ENCODE assay signal across 16 mouse cellular contexts in the genomic region with DNA sequence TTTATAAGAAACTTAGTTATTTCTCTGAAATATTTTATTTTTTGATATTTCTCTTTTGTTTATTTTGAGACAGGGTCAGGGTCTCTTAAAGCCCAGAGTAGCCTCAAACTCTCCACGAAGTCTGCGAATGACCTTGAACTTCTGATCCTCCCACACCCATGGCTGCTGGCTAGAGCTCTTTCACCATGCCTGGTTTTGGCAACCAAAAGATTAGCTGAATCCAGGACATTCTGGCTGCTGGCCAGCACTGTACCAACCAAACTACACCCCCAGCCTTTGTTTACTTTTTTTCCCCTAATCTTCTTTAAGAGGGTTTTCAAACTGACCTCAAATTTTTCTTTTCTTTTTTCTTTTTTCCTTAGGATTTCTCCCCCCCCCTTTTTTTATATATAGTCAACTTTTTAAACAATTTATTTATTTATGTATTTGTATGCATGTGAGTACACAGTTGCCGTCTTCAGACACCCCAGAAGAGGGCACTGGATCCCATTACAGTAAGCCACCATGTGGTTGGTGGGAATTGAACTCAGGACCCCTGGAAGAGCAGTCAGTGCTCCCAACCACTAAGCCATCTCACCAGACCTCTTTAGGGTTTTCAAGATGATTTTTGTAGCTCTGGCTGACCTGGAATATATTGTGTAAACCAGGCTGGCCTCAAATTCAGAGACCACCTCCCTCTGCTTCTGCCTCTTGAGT.
DNase-seq lines count a peak whose midpoint lies in the region; ATAC-seq and TF ChIP-seq lines count a peak whose summit lies in the region.
"Had no signal": no experiment of that assay in that cellular context is flagged by ENCODE, and none has a peak within 500 bp of the region (broad histone marks: within the 10 kb centered on the region; RNA-seq: fewer than 3 reads in every experiment).

No protein-coding gene starts in this region.

- H3K9me3 ChIP-seq in liver, postnatal 0 days (ENCODE audit: low read length), result no peaks in the 10 kb centered on the region
- H3K9me3 ChIP-seq in liver, embryonic 12.5 days (replicated peaks), result no peaks in the 10 kb centered on the region
- H3K9me3 ChIP-seq in MEL (replicated peaks; ENCODE audit: insufficient read depth, low read length), result no peaks in the 10 kb centered on the region
- H3K9me3 ChIP-seq in forebrain, embryonic 10.5 days, result no peaks in the 10 kb centered on the region
- H3K9me3 ChIP-seq: heart, embryonic 10.5 days had no signal

- H3K4me1 ChIP-seq in liver, postnatal 0 days (ENCODE audit: insufficient read depth), result peaks cover 5% of the 10 kb centered on the region
- H3K4me1 ChIP-seq in liver, embryonic 12.5 days, result peaks cover 1% of the 10 kb centered on the region; the same call in 1 of the 2 replicates
- H3K4me1 ChIP-seq in MEL (ENCODE audit: control insufficient read depth in 1 of 2, insufficient read depth in 2 of 2, low read length in 2 of 2), result peaks cover 0 to 5% of the 10 kb centered on the region in 2 experiments; a peak in 3 of 4 replicates
- no peaks in the 10 kb centered on the region for H3K4me1 ChIP-seq in forebrain, embryonic 10.5 days

- TF ChIP-seq CTCF in liver, postnatal 0 days (IDR thresholded peaks at IDR 0.05; ENCODE audit: low read depth), result no peak
- TF ChIP-seq CTCF in MEL (IDR thresholded peaks at IDR 0.05 in 2 of 3, conservative IDR thresholded peaks at IDR 0.05 in 1 of 3; ENCODE audit: control insufficient read depth in 1 of 3, insufficient read depth in 1 of 3, low read depth in 2 of 3, low read length in 3 of 3, poor library complexity in 1 of 3, severe bottlenecking in 1 of 3), result peak; percentile 8 to 42 (median 35); a peak in 4 of 6 replicates

- ATAC-seq in liver, postnatal 0 days, result peak; percentile 54
- no peak for ATAC-seq in liver, embryonic 12.5 days

- H3K79me2 ChIP-seq in MEL (ENCODE audit: control insufficient read depth, insufficient read depth, low read length, poor library complexity), result peaks cover 6% of the 10 kb centered on the region

- H3K27me3 ChIP-seq in liver, postnatal 0 days (ENCODE audit: insufficient read depth, low read length), result no peaks in the 10 kb centered on the region
- H3K27me3 ChIP-seq in liver, embryonic 12.5 days (replicated peaks), result no peaks in the 10 kb centered on the region
- no peaks in the 10 kb centered on the region for H3K27me3 ChIP-seq in MEL (ENCODE audit: control insufficient read depth in 1 of 2, insufficient read depth in 2 of 2, low read length in 2 of 2)
- H3K27me3 ChIP-seq in forebrain, embryonic 10.5 days (ENCODE audit: poor library complexity, severe bottlenecking), result no peaks in the 10 kb centered on the region

- H3K27ac ChIP-seq in liver, postnatal 0 days (ENCODE audit: low read depth), result no peak overlapping the region
- no peak overlapping the region for H3K27ac ChIP-seq in liver, embryonic 12.5 days
- peak overlapping the region; percentile 78 for H3K27ac ChIP-seq in MEL (ENCODE audit: control insufficient read depth, low read depth, low read length)
- no peak overlapping the region for H3K27ac ChIP-seq in forebrain, embryonic 10.5 days
- H3K27ac ChIP-seq: heart, embryonic 10.5 days; left cerebral cortex, adult 2 months had no signal

- no peak for TF ChIP-seq POLR2A in MEL (IDR thresholded peaks at IDR 0.05; ENCODE audit: control insufficient read depth in 1 of 2, insufficient read depth in 1 of 2, low read depth in 1 of 2, low read length in 2 of 2, poor library complexity in 1 of 2)

- DNase-seq in cerebellum, postnatal 14 days, result peak; percentile 14 to 31
- no peak for DNase-seq in cerebellum, adult 9-10 months
- DNase-seq in liver, postnatal 0 days, result peak; percentile 30
- peak; percentile 61 for DNase-seq in MEL (ENCODE audit: low read depth, low spot score)
- DNase-seq in lung, postnatal 36 days, result peak; percentile 59
- DNase-seq in frontal cortex, adult 2 months (ENCODE audit: extremely low spot score in 1 of 2, low spot score in 1 of 2), result no peak
- no peak for DNase-seq in forebrain, embryonic 10.5 days (ENCODE audit: extremely low spot score, low spot score)
- DNase-seq: B cell, adult 2 months; kidney, adult 11 months; thymus, adult 18-20 months had no signal

- WGBS in liver, postnatal 0 days (ENCODE audit: insufficient replicate concordance), result 72% methylated on average over 3 of the region's 3 CpGs
- 81% methylated on average over 3 of the region's 3 CpGs for WGBS in liver, embryonic 12.5 days (ENCODE audit: insufficient replicate concordance)
- whole genome bisulfite sequencing in forebrain, embryonic 10.5 days, result 96% methylated on average over 3 of the region's 3 CpGs

- H3K36me3 ChIP-seq in liver, postnatal 0 days (replicated peaks; ENCODE audit: insufficient read depth, low read length), result no peaks in the 10 kb centered on the region
- H3K36me3 ChIP-seq in liver, embryonic 12.5 days, result no peaks in the 10 kb centered on the region
- H3K36me3 ChIP-seq in MEL (ENCODE audit: control insufficient read depth in 1 of 2, insufficient read depth in 2 of 2, low read length in 2 of 2), result peaks cover 0 to 20% of the 10 kb centered on the region in 2 experiments; a peak in 2 of 4 replicates
- H3K36me3 ChIP-seq in forebrain, embryonic 10.5 days (replicated peaks), result no peaks in the 10 kb centered on the region
- H3K36me3 ChIP-seq: heart, embryonic 10.5 days had no signal

- H3K4me2 ChIP-seq in liver, postnatal 0 days (ENCODE audit: low read depth, low read length), result no peak overlapping the region
- no peak overlapping the region for H3K4me2 ChIP-seq in liver, embryonic 12.5 days
- H3K4me2 ChIP-seq: liver, embryonic 11.5 days had no signal

- peak; percentile 43 for TF ChIP-seq RAD21 in MEL (IDR thresholded peaks at IDR 0.05; ENCODE audit: low read depth, low read length)

- no peak overlapping the region for H3K4me3 ChIP-seq in liver, postnatal 0 days (ENCODE audit: low read depth, low read length)
- no peak overlapping the region for H3K4me3 ChIP-seq in liver, embryonic 12.5 days
- H3K4me3 ChIP-seq in MEL (ENCODE audit: control insufficient read depth in 1 of 2, insufficient read depth in 1 of 2, low read depth in 2 of 2, low read length in 2 of 2), result peak overlapping the region; percentile 69 to 83
- H3K4me3 ChIP-seq in forebrain, embryonic 10.5 days, result no peak overlapping the region
- H3K4me3 ChIP-seq: erythroblast, embryonic 14.5 days; heart, embryonic 10.5 days; left cerebral cortex, adult 2 months; myocyte had no signal

- 0 out of 2 replicates have a peak, but pooled peaks have one; percentile 9 for TF ChIP-seq EP300 in liver, postnatal 0 days (IDR thresholded peaks at IDR 0.05; ENCODE audit: low read depth)
- TF ChIP-seq EP300 in MEL (IDR thresholded peaks at IDR 0.05; ENCODE audit: low read depth in 1 of 2, low read length in 2 of 2), result no peak

- H3K9ac ChIP-seq in liver, postnatal 0 days (replicated peaks), result no peak overlapping the region
- H3K9ac ChIP-seq in liver, embryonic 12.5 days, result no peak overlapping the region
- peak overlapping the region; percentile 80 for H3K9ac ChIP-seq in MEL (ENCODE audit: control insufficient read depth, low read depth, low read length, poor library complexity, severe bottlenecking)

TF ChIP-seq in MEL, 35 proteins besides CTCF, POLR2A, EP300 and RAD21:
- no peak for TF ChIP-seq CHD1 (IDR thresholded peaks at IDR 0.05; ENCODE audit: low read depth, low read length)
- TF ChIP-seq TAL1 (IDR thresholded peaks at IDR 0.05; ENCODE audit: low read length), result no peak
- peak; percentile 38; the same call in 1 of the 2 replicates for TF ChIP-seq SMC3 (IDR thresholded peaks at IDR 0.05; ENCODE audit: low read depth, low read length)
- 0 out of 2 replicates have a peak, but pooled peaks have one; percentile 20 for TF ChIP-seq ZC3H11A (IDR thresholded peaks at IDR 0.05; ENCODE audit: low read depth, low read length)
- TF ChIP-seq SIN3A (IDR thresholded peaks at IDR 0.05; ENCODE audit: low read length), result no peak; the same call in 1 of the 2 replicates

Comparison
In these comparisons a context has a peak if more than half of its experiments do, and no peak if none do; other contexts are left out.
1. DNase-seq: peak in cerebellum, postnatal 14 days (2 of 2), liver, postnatal 0 days (single experiment), MEL (single experiment) and lung, postnatal 36 days (single experiment); none in cerebellum, adult 9-10 months (single experiment), frontal cortex, adult 2 months (0 of 2) and forebrain, embryonic 10.5 days (single experiment).
2. H3K4me3 ChIP-seq: peak in MEL (2 of 2); none in liver, postnatal 0 days (single experiment), liver, embryonic 12.5 days (single experiment) and forebrain, embryonic 10.5 days (single experiment).